Mouse (Mus musculus) T-cell, adult 2 months (primary cell): ENCODE data around the gene Mmp28.

Experiments
- DNase-seq: peaks from one replicate; pipeline ENCODE4 v3.0.0; 2022; ENCODE audit warnings: low spot score

Mmp28 gene

GRCm38 (mm10) chr11:83448021-83448926 is 14.6 kb downstream of the Mmp28 start:
- no peak for DNase-seq

GRCm38 (mm10) chr11:83447612-83448011 is 15.3 kb downstream of the Mmp28 start:
- DNase-seq: no peak

DNA sequence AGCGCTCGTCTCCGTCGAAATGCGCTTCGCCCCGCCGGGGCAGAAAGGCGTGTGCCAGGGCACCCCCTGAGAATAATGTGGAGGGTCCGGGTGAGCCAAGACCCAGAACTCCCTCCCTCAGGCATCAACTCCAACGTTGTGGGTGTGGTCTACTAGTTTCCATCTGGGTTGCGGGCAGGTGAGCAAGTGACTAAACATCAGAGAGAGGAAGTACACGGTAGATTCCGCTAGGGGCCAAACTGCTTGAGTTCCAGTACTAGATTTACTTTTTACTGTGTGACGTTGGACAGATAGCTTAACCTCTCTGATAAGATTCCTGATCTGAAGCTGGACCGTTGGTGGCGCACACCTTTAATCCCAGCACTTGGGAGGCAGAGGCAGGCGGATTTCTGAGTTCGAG is 17.9 kb downstream of the Mmp28 start:
- DNase-seq: peak; percentile 29

DNA sequence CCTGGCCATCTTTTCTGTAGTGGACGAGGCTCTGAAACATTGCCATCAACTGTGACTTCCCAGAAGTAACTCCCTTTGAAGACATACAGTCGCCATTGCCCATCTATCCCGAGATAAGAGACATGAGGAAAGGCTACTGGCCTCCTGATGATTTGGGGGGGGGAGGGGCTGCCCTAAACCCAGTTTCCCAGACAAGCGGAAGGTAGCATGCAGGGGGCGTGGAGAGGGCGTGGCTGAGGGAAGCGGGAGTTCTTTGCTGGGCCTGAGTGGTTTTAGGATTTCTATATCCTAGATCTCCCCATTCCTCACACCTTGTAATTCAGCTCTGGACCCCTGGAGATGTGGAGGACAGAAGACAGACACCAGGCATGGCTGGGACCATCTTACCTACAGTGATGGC is 19.0 kb downstream of the Mmp28 start:
- DNase-seq: no peak

- DNase-seq: peak; percentile 45
These were observed 20.1 kb downstream of the Mmp28 start for GRCm38 (mm10) chr11:83442596-83443267.

GRCm38 (mm10) chr11:83441235-83441634 is 21.6 kb downstream of the Mmp28 start:
- DNase-seq: no peak

DNA sequence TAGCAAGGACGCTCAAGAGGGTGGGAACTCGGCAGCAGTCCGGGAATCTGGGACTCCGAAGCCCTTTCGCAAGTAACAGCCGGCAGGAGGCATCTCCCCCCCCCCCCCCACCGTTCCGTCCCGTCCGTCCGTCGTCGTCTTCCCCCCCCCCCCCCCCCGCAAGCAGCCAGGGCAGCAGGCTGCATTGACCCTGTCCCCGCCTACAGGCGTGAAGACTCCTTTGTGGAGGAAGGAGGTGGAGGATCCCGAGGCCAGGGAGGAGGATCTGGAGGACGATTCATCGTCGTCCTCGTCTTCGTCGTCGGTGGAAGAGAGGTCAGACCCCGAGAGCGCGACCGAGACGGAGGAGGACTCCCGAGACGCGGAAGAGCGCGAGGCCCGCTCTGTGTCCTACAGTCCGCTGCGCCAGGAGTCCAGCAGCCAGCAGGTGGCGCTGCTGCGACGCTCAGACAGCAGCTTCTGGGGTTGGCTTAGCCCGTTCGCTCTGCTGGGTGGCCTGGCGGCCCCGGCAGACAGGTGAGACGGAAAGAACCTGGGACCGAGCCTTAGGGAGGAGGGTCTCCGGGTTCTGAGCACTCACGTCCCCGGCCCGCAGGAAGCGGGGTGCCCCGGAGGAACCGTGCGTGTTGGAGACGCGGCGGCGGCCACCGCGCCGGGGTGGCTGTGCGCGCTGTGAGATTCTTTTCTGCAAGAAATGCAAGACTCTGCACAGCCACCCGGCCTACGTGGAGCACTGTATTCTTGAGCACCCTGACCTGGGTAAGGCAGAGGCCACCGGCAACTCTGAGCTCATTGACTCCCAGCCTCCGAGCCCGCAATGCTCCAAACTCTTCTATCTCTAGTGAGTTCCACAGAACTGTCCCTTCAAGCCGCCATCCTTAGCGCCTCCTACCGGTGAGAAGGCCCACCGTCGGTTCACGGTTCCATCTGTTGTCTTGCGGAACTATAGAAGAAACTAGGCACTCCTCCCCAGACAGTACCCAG is 22.5 kb downstream of the Mmp28 start:
- peak; percentile 81 for DNase-seq

DNA sequence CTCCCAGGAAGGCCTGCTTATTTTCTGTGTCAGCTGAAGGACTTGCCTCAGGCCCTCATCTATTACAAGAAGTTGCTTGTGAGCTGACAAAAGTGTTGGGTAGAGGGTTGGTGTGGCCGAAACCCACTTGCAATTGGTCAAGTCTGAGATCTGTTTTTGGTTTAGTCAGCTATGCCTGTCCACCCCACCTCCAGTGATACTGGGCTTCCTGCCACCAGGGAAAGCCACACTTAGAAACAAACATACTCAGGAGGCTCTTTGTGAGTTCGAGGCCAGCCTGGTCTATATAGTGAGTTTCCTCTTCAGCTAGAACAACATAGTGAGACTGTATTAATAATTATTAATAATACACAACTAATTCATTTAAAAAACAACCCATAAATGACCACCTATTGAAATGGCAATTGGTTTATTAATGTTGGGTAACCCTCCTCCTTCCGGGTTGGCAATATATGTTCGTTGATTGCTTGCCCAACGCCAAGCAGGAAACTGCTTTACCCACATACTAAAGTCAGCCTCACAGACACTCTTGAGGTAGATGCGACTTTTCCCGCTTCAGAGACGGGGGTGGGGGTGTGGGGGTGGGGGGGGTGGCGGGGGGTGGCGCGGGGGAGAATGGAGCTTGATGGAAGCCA is 23.3 kb downstream of the Mmp28 start:
- no peak for DNase-seq

DNA sequence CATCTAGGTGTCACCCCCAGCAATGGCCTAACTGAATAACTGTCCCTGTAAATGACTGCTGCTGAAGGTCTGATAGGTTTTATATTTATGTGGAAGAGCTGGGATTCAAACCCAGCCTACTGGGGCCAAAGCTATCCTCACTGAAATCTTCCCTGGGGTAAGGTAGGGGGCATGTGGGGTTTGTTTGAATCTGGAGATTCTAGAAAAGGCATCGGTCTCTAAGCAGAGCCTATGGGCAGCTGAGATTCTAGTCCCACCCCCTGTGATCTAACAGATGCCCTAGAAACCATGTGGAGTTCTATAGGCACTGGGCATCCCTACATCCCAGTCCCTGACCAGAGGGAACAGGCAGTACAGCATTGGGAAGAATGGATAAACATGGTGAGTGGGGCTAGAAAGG is 25.5 kb downstream of the Mmp28 start, which contains the start of gene 1700020L24Rik:
Gene 1700020L24Rik (plus strand): TSS at position 301 of the 400 bp plus-strand sequence.
- no peak for DNase-seq

- no peak for DNase-seq
These were observed 30.3 kb downstream of the Mmp28 start for GRCm38 (mm10) chr11:83432533-83432932.

- DNase-seq: no peak
These were observed 33.5 kb downstream of the Mmp28 start, which contains the start of gene Gas2l2 for GRCm38 (mm10) chr11:83429355-83429754. TSS of gene Gas2l2 (minus strand) at chr11:83429455.

DNA sequence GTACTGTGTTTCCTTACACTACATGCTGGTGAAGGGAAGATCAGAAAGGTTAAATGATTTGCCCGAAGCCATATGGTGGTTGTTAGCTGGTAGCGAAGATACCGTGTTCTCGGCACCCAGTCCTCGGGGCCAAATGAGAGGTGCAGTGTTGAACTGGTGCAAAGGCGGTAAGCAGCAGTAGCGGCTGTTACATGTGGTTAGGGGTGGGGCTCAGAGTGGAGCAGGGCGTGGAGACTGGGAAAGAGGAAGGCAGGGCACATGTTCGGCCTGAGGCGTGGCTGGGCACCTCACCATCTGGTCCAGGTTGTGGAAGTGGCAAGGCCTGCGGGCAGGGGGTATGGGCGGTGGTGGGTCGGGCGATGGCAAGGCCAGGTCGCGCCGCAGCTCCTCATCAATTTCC is 35.9 kb downstream of the Mmp28 start:
- DNase-seq: no peak

DNA sequence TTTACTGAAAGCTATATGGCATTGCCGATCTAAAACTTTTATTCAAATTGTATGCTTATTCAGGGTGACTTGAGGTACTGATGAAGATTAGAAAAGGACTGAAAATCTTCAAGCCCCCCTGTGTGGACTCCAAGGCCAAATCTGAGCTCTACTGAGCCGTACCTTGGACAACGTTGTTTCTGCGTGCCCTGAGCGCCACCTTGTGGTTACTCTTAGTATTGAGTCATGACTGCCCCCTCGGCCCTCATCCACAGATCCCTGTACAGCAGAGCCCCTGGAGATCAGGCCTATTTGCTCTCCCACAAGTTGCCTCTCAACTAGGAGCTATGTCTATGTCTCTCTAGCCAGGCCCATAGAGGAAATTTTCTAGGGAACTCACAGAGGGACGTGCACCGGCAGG is 38.2 kb downstream of the Mmp28 start:
- DNase-seq: peak; percentile 64

DNA sequence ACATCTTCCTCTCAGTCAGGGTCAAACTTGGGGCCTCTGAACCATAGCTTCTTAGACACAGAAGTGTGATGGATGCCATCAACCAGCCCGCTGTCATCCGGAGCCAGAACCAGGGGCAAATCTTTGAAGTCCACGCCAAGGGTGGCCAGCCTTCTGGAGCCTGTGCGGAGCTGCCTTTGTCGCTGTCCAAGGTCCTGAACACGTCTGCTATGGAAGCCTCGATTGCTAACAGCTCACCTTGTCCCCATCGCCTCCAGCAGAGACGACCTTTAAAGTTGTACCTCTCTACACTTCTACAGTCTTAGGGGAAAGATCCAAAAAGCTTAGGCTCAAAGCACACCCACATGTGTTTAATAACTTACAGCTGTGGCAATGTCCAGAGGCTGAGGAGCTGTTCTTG is 41.6 kb downstream of the Mmp28 start:
- peak; percentile 23 for DNase-seq

GRCm38 (mm10) chr11:83420338-83420737 is 42.5 kb downstream of the Mmp28 start:
- no peak for DNase-seq

DNA sequence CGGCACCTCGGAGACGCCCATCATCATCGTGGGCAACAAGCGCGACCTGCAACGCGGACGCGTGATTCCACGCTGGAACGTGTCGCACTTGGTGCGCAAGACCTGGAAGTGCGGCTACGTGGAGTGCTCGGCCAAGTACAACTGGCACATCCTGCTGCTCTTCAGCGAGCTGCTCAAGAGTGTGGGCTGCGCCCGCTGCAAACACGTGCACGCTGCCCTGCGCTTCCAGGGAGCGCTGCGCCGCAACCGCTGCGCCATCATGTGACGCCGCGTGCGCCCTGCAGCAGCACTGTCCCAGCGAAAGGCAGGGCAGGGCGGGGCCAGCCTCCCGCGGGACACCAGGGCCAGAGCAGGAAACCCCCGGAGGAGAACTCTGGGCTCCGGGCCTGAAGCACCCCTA is 44.3 kb downstream of the Mmp28 start:
- no peak for DNase-seq

DNA sequence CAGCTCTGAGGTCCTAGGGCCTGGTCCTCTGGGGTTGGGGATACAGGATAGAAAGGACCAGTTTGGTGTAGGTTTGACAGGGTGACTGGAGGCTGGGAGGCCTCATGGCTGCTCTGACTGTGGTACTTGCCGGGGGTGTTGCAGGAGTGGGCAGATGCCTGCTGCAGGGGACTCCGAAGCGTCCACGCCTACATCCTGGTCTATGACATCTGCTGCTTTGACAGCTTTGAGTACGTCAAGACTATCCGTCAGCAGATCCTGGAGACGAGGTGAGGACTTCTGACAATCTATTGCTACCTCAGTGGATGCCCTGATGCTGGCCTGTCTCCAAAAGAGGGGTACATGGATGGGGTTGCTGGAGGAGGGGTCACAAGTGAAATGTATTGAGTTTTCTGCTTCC is 45.2 kb downstream of the Mmp28 start:
- no peak for DNase-seq

DNA sequence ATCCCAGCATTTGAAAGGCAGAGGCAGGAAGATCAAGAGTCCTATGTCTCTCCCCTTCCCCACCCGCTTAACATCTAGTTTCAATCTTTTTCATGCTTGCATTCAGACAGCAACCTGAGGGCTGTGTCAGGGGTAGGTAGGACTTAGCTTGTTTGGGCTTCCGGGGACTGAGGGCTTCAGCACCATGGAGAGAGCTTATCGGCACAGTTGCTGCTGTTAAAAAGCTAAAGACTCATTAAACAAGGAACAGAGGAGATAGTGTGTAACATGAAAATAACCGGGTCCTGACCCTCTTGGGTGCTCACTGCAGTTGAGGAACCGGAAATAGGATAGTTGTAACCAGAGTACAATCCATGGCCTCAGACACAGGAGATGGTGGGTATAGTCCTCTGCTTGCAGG is 45.8 kb downstream of the Mmp28 start:
- DNase-seq: no peak

DNA sequence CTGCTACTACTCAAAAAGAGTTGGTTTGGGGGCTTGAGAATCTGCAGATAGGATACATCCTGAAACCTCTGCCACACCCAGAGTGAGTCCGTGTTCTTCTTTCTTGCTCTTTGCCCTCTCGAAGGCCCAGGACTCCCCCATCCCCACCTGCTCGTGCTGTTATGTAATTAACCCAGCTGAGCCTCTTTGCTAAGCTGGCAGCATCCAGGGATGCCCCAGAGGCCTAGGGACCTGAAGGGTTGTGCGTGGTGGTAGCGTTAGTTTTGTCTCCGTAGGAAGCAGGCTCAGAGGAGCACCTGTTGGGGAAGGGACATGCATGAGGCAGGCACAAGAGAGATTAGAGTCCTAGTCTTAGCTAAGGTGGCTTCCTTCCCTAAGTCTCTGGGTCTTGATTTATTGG is 52.4 kb downstream of the Mmp28 start:
- DNase-seq: no peak

GRCm38 (mm10) chr11:83409792-83410291 is 53.0 kb downstream of the Mmp28 start:
- DNase-seq: no peak

DNA sequence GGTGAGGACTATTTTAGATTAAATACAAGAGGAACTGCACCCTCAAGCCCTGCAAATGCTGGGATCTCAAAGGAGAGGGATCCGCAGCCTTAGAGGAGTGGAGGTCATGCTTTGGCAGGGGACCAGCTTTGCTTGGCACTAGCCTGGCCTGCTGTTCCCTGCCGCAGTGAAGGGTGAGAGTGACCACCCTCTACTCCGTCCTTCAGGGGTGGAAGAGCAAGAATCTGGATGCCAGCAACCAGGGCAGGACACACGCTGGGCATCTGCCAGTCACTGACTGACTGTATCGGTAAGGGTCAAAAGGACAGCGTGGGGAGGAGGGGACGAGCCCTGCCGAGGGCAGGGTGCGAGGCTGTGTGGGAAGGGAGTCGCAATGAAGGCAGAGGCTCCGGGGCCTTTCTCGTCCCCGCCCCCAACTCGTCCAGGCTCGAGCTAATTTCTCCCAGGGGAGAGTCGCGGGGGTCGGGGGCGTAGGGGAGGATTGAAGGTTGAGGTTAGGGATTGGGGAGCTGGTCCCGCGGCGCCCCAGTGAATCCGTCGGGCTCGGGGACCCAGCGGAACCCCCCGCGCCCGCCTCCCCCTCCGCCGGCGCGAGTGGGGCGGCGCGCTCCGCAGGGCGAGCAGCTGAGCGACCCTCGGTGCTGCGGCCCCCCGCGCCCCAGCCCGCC is 53.6 kb downstream of the Mmp28 start, which contains the start of gene Rasl10b:
Gene Rasl10b (plus strand): TSS at position 51 of the 668 bp plus-strand sequence.
- no peak for DNase-seq
